Mouse (Mus musculus) erythroblast, embryonic 14.5 days (primary cell): ENCODE measurements around the gene Avpr1a.

ENCODE experiments used
- GATA1 ChIP-seq: IDR thresholded peaks from 2 replicates; pipeline ENCODE4 v1.6.1; 2012; ENCODE audit warnings: low read length, inconsistent platforms, mixed read lengths
- TAL1 ChIP-seq: IDR thresholded peaks from 3 replicates; pipeline ENCODE4 v1.6.1; 2012; ENCODE audit warnings: low read length, inconsistent platforms, mixed read lengths

GRCm38 (mm10) chr10:122402270-122402669, 46.0 kb upstream of the Avpr1a start:
- TF ChIP-seq TAL1 (no peak), GATA1 (no peak)
